Mouse (Mus musculus) spleen, postnatal 10 days (tissue): ENCODE data around the gene Paxx.

ENCODE experiments used
- DNase-seq, 2 experiments: peaks; one replicate each; pipeline ENCODE4 v3.0.0; 2021 to 2022; ENCODE audit warnings: low spot score in 2 of 2

Paxx gene

GRCm38 (mm10) chr2:25408908-25409307 is 52.0 kb downstream of the Paxx start:
- DNase-seq, result no peak
